Mouse (Mus musculus): ENCODE results near the gene Oas1f. TPM values are rescaled to one million over a fixed set of nuclear protein-coding genes. Genes with fewer than 3 reads are reported as not detected.
"Not testable (repeated sequence)": the region's sequence is repeated elsewhere in the genome, so short reads cannot be mapped to it uniquely, and the experiment has no call there.

Gene Oas1f
- polyA plus RNA-seq (2014; fragmentation: Nextera tagmentation; extraction: Ambion mirVana): 0.08 TPM in 1 of 2 replicates, not detected in the other

DNA sequence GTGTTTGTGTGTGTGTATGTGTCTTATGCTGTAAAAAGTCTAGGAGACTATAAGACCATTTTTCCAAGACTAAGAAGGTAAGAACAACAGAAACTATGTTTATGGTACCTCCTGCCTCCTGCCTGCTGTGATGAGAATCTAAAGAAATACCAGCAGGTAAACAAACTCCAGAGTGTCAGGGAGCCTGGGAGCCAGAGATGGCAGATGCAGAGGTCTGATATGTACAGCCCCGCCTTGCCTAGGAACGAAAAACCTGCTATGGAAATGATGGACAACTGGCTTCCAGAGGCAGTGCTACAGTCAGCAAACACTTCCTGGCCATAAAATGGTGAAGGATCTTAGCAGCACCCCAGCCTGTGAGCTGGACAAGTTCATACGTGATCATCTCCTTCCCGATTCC is at the start of gene Oas1f:
TSS of gene Oas1f (plus strand) at position 301 of the 400 bp plus-strand sequence.
- Histone ChIP-seq H3K9me3 (ENCODE audit: control insufficient read depth, low read length) (no peaks in the 10 kb centered on the region), H3K4me1 (ENCODE audit: control insufficient read depth, insufficient read depth, low read length) (no peaks in the 10 kb centered on the region), H3K27ac (ENCODE audit: low read depth, low read length) (no peak within 1 kb of the TSS), H3K4me2 (no peak within 1 kb of the TSS), H3K4me3 (ENCODE audit: low read depth, low read length) (no peak within 1 kb of the TSS), H3K27me3 (ENCODE audit: control insufficient read depth, insufficient read depth, low read length) (no peaks in the 10 kb centered on the region), H3K36me3 (ENCODE audit: control insufficient read depth, insufficient read depth, low read length) (no peaks in the 10 kb centered on the region), H3K9ac (ENCODE audit: low read length) (no peak within 1 kb of the TSS)
- WGBS: 84% methylated on average over 4 of the region's 4 CpGs
- ATAC-seq (ENCODE audit: low FRiP score) (no peak), DNase-seq (ENCODE audit: low spot score, missing footprints) (no peak)

DNA sequence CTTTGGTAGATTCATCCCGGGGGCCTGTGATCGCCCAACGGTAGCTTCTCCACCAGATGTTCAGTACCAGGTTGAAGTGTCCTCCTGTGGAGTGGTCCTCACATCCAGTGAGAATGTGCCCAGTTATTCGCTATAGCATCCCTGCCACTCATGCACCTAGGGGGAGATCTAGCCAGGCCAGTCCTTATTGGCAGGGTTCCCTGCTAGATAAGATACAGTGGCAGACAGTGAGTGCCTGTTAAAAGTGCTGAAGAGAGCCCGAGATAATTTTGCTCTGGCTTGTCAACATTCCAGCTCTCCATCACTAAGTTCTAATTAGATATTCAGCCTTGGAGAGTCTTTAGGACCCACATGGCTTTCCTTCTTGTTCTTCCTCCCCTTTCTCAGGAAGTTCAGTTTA is 49.0 kb upstream of the Oas1f start:
- H3K4me1 ChIP-seq (ENCODE audit: control insufficient read depth, insufficient read depth, low read length); H3K36me3 ChIP-seq (ENCODE audit: control insufficient read depth, insufficient read depth, low read length); H3K9me3 ChIP-seq (ENCODE audit: control insufficient read depth, low read length); ATAC-seq (ENCODE audit: low FRiP score); H3K9ac ChIP-seq (ENCODE audit: low read length); H3K4me2 ChIP-seq; H3K4me3 ChIP-seq (ENCODE audit: low read depth, low read length); H3K27me3 ChIP-seq (ENCODE audit: control insufficient read depth, insufficient read depth, low read length); H3K27ac ChIP-seq (ENCODE audit: low read depth, low read length); DNase-seq (ENCODE audit: low spot score, missing footprints): not testable (repeated sequence)
- WGBS: 80% methylated on average over 5 of the region's 5 CpGs

DNA sequence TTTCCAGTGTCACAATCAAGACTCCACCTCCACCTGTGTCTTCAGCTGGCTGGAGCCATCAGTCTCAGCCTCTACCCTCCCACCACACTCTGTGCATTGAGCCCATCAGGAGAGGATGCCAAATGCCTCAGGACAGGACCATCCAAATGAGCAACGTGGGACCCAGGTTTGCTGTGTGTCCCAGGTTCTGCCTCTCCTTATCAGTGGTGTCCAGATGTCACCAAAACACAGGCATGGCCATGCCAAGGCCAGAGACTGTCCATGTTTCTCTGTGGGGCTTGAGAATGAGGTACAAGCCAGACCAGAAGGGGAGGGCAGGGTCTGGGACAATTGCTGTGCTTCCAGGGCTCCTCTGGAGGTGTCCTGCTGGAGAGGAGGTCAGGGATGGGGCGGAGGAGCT is 48.2 kb upstream of the Oas1f start:
- not testable (repeated sequence) for H3K9me3 ChIP-seq (ENCODE audit: control insufficient read depth, low read length); H3K4me2 ChIP-seq; H3K27me3 ChIP-seq (ENCODE audit: control insufficient read depth, insufficient read depth, low read length); H3K4me3 ChIP-seq (ENCODE audit: low read depth, low read length); H3K36me3 ChIP-seq (ENCODE audit: control insufficient read depth, insufficient read depth, low read length); H3K9ac ChIP-seq (ENCODE audit: low read length); ATAC-seq (ENCODE audit: low FRiP score); DNase-seq (ENCODE audit: low spot score, missing footprints); H3K4me1 ChIP-seq (ENCODE audit: control insufficient read depth, insufficient read depth, low read length); H3K27ac ChIP-seq (ENCODE audit: low read depth, low read length)
- 56% methylated on average over 2 of the region's 2 CpGs for WGBS

DNA sequence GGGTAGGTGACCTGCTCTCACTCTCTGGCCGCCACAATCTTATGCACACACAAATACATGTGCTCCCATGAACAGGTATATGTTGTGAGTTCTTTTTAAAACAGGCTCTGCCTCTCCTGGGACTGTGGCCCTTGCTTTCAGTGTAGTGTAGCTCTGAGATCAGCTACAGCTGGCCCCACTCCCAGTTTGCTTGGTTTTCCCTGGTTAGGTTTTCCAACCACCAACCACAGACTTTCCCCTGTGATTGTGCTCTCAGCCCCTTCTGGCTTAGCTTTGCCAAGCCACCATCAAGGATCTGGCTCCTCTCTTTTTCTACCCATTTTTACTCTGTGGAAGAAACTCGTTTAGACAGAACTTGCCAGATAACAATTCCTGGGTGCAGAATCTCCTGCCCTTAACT is 43.6 kb upstream of the Oas1f start:
- no peaks in the 10 kb centered on the region for H3K4me1 ChIP-seq (ENCODE audit: control insufficient read depth, insufficient read depth, low read length)
- H3K27ac ChIP-seq (ENCODE audit: low read depth, low read length): no peak overlapping the region
- H3K9me3 ChIP-seq (ENCODE audit: control insufficient read depth, low read length): no peaks in the 10 kb centered on the region
- no peaks in the 10 kb centered on the region for H3K36me3 ChIP-seq (ENCODE audit: control insufficient read depth, insufficient read depth, low read length)
- H3K4me2 ChIP-seq: no peak overlapping the region
- H3K4me3 ChIP-seq (ENCODE audit: low read depth, low read length): no peak overlapping the region
- H3K9ac ChIP-seq (ENCODE audit: low read length): no peak overlapping the region
- ATAC-seq (ENCODE audit: low FRiP score) (no peak), DNase-seq (ENCODE audit: low spot score, missing footprints) (no peak)
- H3K27me3 ChIP-seq (ENCODE audit: control insufficient read depth, insufficient read depth, low read length): no peaks in the 10 kb centered on the region
- 77% methylated on average over 2 of the region's 2 CpGs for WGBS

DNA sequence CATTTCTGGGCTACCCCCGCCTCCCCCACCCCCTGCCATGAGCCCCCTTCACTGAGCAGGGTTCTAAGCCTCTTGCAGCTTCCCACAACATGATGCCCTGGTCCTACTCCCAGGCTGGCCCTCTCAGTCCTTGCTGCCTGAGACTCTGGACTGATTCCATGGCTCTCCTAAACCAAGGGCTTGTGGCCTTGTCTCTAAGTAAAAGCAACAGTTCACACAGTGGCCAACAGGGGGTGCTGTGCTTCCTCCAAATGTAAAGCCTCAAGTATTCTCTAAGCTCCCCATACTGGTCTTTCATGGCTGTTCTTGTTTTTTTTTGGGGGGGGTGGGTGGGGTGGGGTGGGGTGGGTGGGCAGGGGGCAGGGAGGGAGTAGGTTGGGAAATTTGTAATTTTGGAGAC is 40.7 kb upstream of the Oas1f start:
- Histone ChIP-seq H3K27me3 (ENCODE audit: control insufficient read depth, insufficient read depth, low read length) (no peaks in the 10 kb centered on the region), H3K36me3 (ENCODE audit: control insufficient read depth, insufficient read depth, low read length) (no peaks in the 10 kb centered on the region), H3K4me2 (no peak overlapping the region), H3K4me3 (ENCODE audit: low read depth, low read length) (no peak overlapping the region), H3K27ac (ENCODE audit: low read depth, low read length) (no peak overlapping the region), H3K9me3 (ENCODE audit: control insufficient read depth, low read length) (no peaks in the 10 kb centered on the region), H3K9ac (ENCODE audit: low read length) (no peak overlapping the region), H3K4me1 (ENCODE audit: control insufficient read depth, insufficient read depth, low read length) (no peaks in the 10 kb centered on the region)
- DNase-seq (ENCODE audit: low spot score, missing footprints) (peak; percentile 93), ATAC-seq (ENCODE audit: low FRiP score) (no peak)
- 85% methylated on average over 1 of the region's 1 CpGs for WGBS

DNA sequence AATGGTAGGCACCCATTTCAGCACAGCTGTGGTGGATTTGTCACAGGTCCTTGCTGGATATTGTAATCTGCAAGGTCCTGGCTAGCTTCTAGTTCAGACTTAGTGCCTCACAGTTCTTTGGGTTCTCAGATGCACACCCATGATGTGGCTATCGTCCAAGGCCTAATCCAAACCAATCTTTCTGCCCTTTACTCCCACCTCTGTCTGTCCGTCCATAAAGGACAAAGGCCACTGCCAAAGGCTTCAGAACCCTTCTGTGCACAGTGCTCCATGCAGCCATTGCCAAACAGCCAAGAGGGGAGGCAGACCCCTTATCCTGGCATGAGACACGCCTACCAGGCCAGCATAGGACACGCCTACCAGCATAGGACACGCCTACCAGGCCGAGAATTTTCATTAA is 38.0 kb upstream of the Oas1f start:
- no peak for ATAC-seq (ENCODE audit: low FRiP score)
- no peak overlapping the region for H3K9ac ChIP-seq (ENCODE audit: low read length)
- no peaks in the 10 kb centered on the region for H3K27me3 ChIP-seq (ENCODE audit: control insufficient read depth, insufficient read depth, low read length)
- no peaks in the 10 kb centered on the region for H3K36me3 ChIP-seq (ENCODE audit: control insufficient read depth, insufficient read depth, low read length)
- 40% methylated on average over 6 of the region's 6 CpGs for WGBS
- no peak overlapping the region for H3K4me3 ChIP-seq (ENCODE audit: low read depth, low read length)
- no peaks in the 10 kb centered on the region for H3K4me1 ChIP-seq (ENCODE audit: control insufficient read depth, insufficient read depth, low read length)
- no peak overlapping the region for H3K4me2 ChIP-seq
- H3K9me3 ChIP-seq (ENCODE audit: control insufficient read depth, low read length): no peaks in the 10 kb centered on the region
- no peak overlapping the region for H3K27ac ChIP-seq (ENCODE audit: low read depth, low read length)
- DNase-seq (ENCODE audit: low spot score, missing footprints): no peak

DNA sequence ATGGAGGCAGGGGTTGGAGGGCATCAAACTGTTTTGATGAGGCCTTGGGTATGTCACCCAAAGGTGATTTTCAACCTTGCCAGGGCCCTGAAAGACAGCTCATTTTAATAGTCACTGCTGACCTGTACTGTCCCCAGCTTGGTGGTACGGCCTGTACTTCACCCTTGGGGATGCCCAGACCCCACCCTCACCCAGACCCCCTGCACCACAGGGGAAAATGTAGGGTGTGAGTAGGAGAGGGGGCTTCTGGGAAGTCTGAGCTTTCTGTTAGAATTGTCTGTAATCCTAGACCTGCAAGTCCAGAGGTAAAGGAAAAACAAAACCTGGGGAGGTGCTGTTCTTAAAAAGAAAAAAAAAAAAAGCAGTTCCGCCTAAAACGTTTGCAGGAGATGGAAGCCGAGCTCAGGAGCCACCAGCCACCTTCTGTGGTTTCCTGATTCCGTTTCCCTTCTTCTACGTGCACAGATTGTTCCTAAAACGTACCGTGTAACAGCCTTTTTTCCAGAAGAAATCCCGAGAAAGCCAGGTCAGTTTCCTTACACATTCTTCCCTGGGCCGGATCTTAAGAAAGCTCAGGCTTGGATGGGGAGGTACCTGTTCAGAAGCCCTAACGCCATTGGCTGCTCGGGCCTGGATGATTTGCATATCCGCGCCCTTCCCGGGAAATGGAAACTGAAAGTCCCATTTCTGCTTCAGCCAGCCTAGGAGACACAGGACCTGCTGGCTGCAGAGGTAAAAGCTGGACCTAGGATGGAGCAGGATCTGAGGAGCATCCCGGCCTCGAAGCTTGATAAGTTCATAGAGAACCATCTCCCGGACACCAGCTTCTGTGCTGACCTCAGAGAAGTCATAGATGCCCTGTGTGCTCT is 35.0 kb upstream of the Oas1f start, which contains the start of gene Oas1c:
TSS of gene Oas1c (minus strand) at position 564 of the 869 bp plus-strand sequence.
- Histone ChIP-seq H3K9me3 (ENCODE audit: control insufficient read depth, low read length) (no peaks in the 10 kb centered on the region), H3K27me3 (ENCODE audit: control insufficient read depth, insufficient read depth, low read length) (no peaks in the 10 kb centered on the region), H3K9ac (ENCODE audit: low read length) (peak within 1 kb of the TSS; percentile 53), H3K36me3 (ENCODE audit: control insufficient read depth, insufficient read depth, low read length) (no peaks in the 10 kb centered on the region), H3K27ac (ENCODE audit: low read depth, low read length) (no peak within 1 kb of the TSS), H3K4me3 (ENCODE audit: low read depth, low read length) (peak within 1 kb of the TSS; percentile 14; the same call in 1 of the 2 replicates), H3K4me2 (peak within 1 kb of the TSS; percentile 48), H3K4me1 (ENCODE audit: control insufficient read depth, insufficient read depth, low read length) (no peaks in the 10 kb centered on the region)
- DNase-seq (ENCODE audit: low spot score, missing footprints) (peak; percentile 91), ATAC-seq (ENCODE audit: low FRiP score) (peak; percentile 63; the same call in 1 of the 2 replicates)
- 8% methylated on average over 18 of the region's 18 CpGs for WGBS

DNA sequence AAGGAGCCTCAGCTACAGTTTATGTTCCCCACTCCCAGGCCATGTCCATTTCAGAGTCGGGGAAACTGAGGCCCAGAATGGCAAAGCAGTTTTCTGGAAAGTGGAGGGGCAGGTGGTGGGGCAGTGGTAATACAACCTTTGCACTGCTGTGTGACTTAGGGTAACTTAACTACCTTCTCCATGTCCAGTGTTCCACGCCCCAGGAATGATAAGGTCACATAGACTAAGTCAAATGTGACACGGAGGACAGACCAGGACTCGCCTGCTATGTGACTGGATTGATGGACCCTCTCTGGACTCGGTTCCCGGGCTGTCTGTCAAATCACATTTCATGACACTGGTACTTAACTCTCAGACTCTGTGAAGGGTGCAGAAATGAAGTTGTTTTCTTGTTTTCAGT is 34.1 kb upstream of the Oas1f start:
- no peak overlapping the region for H3K9ac ChIP-seq (ENCODE audit: low read length)
- no peaks in the 10 kb centered on the region for H3K27me3 ChIP-seq (ENCODE audit: control insufficient read depth, insufficient read depth, low read length)
- H3K4me1 ChIP-seq (ENCODE audit: control insufficient read depth, insufficient read depth, low read length): no peaks in the 10 kb centered on the region
- H3K4me2 ChIP-seq: 0 out of 2 replicates have a peak overlapping the region, but pooled peaks have one; percentile 48
- no peak overlapping the region for H3K27ac ChIP-seq (ENCODE audit: low read depth, low read length)
- no peaks in the 10 kb centered on the region for H3K36me3 ChIP-seq (ENCODE audit: control insufficient read depth, insufficient read depth, low read length)
- ATAC-seq (ENCODE audit: low FRiP score) (no peak), DNase-seq (ENCODE audit: low spot score, missing footprints) (no peak)
- 83% methylated on average over 6 of the region's 6 CpGs for WGBS
- no peak overlapping the region for H3K4me3 ChIP-seq (ENCODE audit: low read depth, low read length)
- H3K9me3 ChIP-seq (ENCODE audit: control insufficient read depth, low read length): no peaks in the 10 kb centered on the region

DNA sequence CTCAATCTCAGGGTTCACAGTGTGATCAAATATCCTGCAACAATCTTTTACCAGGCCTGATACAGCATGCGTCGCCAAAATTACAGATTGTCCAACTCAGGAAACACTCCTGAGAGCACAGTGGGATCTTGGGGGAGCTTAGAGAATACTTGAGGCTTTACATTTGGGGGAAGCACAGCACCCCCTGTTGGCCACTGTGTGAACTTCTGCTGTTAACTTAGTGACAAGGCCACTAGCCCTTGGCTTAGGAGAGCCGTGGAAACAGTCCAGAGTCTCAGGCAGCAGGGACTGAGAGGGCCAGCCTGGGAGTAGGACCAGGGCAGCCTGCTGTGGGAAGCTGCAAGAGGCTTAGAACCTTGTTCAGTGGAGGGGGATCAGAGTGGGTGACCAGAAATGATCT is 31.2 kb upstream of the Oas1f start:
- DNase-seq (ENCODE audit: low spot score, missing footprints) (no peak), ATAC-seq (ENCODE audit: low FRiP score) (no peak)
- WGBS: 64% methylated on average over 3 of the region's 3 CpGs
- Histone ChIP-seq H3K36me3 (ENCODE audit: control insufficient read depth, insufficient read depth, low read length) (no peaks in the 10 kb centered on the region), H3K4me3 (ENCODE audit: low read depth, low read length) (no peak overlapping the region), H3K27ac (ENCODE audit: low read depth, low read length) (no peak overlapping the region), H3K9ac (ENCODE audit: low read length) (no peak overlapping the region), H3K9me3 (ENCODE audit: control insufficient read depth, low read length) (peaks cover 3% of the 10 kb centered on the region; the same call in 1 of the 2 replicates), H3K4me1 (ENCODE audit: control insufficient read depth, insufficient read depth, low read length) (no peaks in the 10 kb centered on the region), H3K4me2 (no peak overlapping the region), H3K27me3 (ENCODE audit: control insufficient read depth, insufficient read depth, low read length) (no peaks in the 10 kb centered on the region)
